Mouse (Mus musculus) hindbrain, postnatal 0 days (tissue): ENCODE results near the gene 1700067K01Rik. TPM values are rescaled to one million over a fixed set of nuclear protein-coding genes. Genes with fewer than 3 reads are reported as not detected.
A peak's percentile ranks its signal among the peaks of the same experiment; 100 is the strongest.
"Not testable (repeated sequence)": the region's sequence is repeated elsewhere in the genome, so short reads cannot be mapped to it uniquely, and the experiment has no call there.

ENCODE experiments used
- ATAC-seq: fragments of 200-750 bp; cut with Nextera tagmentation; 2 replicates; pipeline ENCODE4 v1.8.0; 2017; ENCODE audit warnings: mild to moderate bottlenecking, moderate TSS enrichment, moderate library complexity
- DNase-seq: peaks from one replicate; pipeline ENCODE4 v3.0.0-alpha.2; 2015; ENCODE audit warnings: low spot score
- H3K27ac ChIP-seq: fragments of 300-500 bp; sonication (generic); 2 replicates; pipeline ENCODE4 v1.5.1; 2014; ENCODE audit warnings: mild to moderate bottlenecking
- H3K27me3 ChIP-seq: fragments of 300-500 bp; sonication (generic); 2 replicates; pipeline ENCODE4 v1.6.1; 2014; ENCODE audit warnings: low read length, mixed read lengths; ENCODE audit not compliant: insufficient read depth
- H3K36me3 ChIP-seq: fragments of 300-500 bp; sonication (generic); 2 replicates; pipeline ENCODE4 v1.6.1; 2014; ENCODE audit warnings: low read length, mixed read lengths; ENCODE audit not compliant: insufficient read depth
- H3K4me1 ChIP-seq: fragments of 300-500 bp; sonication (generic); 2 replicates; pipeline ENCODE4 v1.6.1; 2014; ENCODE audit warnings: antibody characterized with exemption, low read length, mixed read lengths; ENCODE audit not compliant: insufficient read depth
- H3K4me2 ChIP-seq: fragments of 300-500 bp; sonication (generic); 2 replicates; pipeline ENCODE4 v1.6.1; 2014; ENCODE audit warnings: low read depth, mild to moderate bottlenecking, low read length, moderate library complexity, mixed read lengths
- H3K4me3 ChIP-seq: fragments of 300-500 bp; sonication (generic); 2 replicates; pipeline ENCODE4 v1.5.1; 2014; ENCODE audit warnings: low read length
- H3K9ac ChIP-seq: fragments of 300-500 bp; sonication (generic); replicated peaks from 2 replicates; pipeline ENCODE4 v1.6.1; 2014; ENCODE audit warnings: mild to moderate bottlenecking, low read length, moderate library complexity, mixed read lengths
- H3K9me3 ChIP-seq: fragments of 300-500 bp; sonication (generic); 2 replicates; pipeline ENCODE4 v1.6.1; 2016; ENCODE audit warnings: low read length, mixed read lengths
- CTCF ChIP-seq: IDR thresholded peaks from 2 replicates; pipeline ENCODE4 v1.5.1; 2016; ENCODE audit warnings: antibody characterized with exemption, control low read depth, low read depth
- WGBS: fragments of 180-500 bp; shearing (Covaris S2); extraction: QIAGEN DNeasy Blood & Tissue Kit; methylation state at CpG from one replicate; pipeline ENCODE4 v1.1.7; 2014; 5-methylcytosine and 5-hydroxymethylcytosine counted together
- polyA plus RNA-seq: library from polyadenylated mRNA; unstranded; fragments of >200 nt; fragmentation: Nextera tagmentation; extraction: Ambion mirVana; gene quantifications from 2 replicates; pipeline ENCODE4 v1.2.1, GENCODE M21; 2015
- total RNA-seq: library from RNA; depleted of rRNA; stranded (reverse); fragments of >200 nt; gene quantifications from 2 replicates; pipeline ENCODE4 v1.2.3, GENCODE M21; 2014

Gene 1700067K01Rik
- total and polyA plus RNA-seq, 2 experiments from 2014 or later, result 0.51 TPM; not detected in 1

DNA sequence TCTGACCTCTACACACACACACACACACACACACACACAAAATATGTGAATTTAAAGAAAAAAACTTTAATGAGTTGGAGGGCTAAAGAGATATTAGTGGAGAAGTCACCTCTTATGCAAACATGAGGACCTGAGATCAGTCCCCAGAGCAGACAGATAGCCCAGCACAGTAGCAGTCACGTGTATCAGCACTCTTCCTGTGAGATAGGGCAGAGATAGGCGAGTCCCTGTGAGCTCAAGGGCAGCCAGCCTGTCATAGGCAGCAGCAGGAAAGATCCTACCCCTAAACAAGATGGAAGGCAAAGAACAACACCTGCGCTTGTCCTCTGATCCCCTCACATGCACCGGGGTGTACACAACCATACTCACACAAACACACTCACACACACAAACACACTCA, 18.9 kb upstream of the 1700067K01Rik start:
- TF ChIP-seq CTCF, result no peak
- Histone ChIP-seq H3K4me1 (peaks cover 3% of the 10 kb centered on the region; the same call in 1 of the 2 replicates), H3K27ac (no peak overlapping the region), H3K4me2 (no peak overlapping the region), H3K9me3 (no peaks in the 10 kb centered on the region), H3K9ac (no peak overlapping the region), H3K36me3 (peaks cover 51% of the 10 kb centered on the region), H3K4me3 (no peak overlapping the region), H3K27me3 (no peaks in the 10 kb centered on the region)
- DNase-seq (no peak), ATAC-seq (no peak)
- WGBS, result 90% methylated on average over 4 of the region's 4 CpGs

DNA sequence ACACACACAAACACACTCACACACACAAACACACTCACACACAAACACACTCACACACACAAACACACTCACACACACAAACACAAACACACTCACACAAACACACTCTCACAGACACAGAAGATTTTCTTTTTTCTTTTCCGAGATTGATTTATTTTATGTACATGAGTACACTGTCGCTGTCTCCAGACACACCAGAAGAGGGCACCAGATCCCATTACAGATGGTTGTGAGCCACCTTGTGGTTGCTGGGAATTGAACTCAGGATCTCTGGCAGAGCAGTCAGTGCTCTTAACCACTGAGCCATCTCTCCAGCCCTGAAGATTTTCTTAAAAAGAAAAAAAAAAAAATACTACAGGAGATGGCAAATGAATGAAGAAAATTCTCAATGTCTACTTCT, 18.1 kb upstream of the 1700067K01Rik start:
- H3K4me2 ChIP-seq, H3K4me3 ChIP-seq, H3K27ac ChIP-seq, H3K9ac ChIP-seq, ATAC-seq, H3K27me3 ChIP-seq, H3K4me1 ChIP-seq, DNase-seq, H3K9me3 ChIP-seq: not testable (repeated sequence)
- H3K36me3 ChIP-seq, result peaks cover 57% of the 10 kb centered on the region
- WGBS, result 95% methylated on average over 2 of the region's 2 CpGs
- TF ChIP-seq CTCF, result peak; percentile 36

DNA sequence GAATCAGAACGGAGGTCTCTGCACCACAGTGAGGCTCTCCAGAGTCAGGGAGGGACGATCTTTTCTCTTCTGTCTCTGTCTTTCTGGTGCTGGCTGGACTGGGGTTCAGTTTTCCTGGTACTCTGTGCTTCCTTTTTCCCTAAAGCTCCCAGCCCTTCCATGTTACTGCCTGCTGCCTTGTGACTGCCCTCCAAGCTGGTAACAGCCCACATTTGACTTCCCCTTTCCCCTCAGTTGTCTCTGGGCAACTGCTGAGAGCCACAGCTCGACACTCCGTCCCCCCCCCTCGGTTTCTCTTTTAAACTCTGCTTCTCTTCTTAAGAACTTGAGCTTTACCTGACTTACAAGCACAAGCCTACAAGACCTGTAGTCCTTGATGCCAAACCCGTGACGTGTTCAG, 12.1 kb upstream of the 1700067K01Rik start:
- no peak for DNase-seq
- Histone ChIP-seq H3K4me1 (no peaks in the 10 kb centered on the region), H3K4me2 (no peak overlapping the region), H3K27me3 (no peaks in the 10 kb centered on the region), H3K36me3 (peaks cover 63% of the 10 kb centered on the region), H3K27ac (no peak overlapping the region), H3K4me3 (no peak overlapping the region), H3K9ac (no peak overlapping the region), H3K9me3 (no peaks in the 10 kb centered on the region)
- WGBS, result 93% methylated on average over 7 of the region's 7 CpGs
- no peak for ATAC-seq
- TF ChIP-seq CTCF, result no peak

DNA sequence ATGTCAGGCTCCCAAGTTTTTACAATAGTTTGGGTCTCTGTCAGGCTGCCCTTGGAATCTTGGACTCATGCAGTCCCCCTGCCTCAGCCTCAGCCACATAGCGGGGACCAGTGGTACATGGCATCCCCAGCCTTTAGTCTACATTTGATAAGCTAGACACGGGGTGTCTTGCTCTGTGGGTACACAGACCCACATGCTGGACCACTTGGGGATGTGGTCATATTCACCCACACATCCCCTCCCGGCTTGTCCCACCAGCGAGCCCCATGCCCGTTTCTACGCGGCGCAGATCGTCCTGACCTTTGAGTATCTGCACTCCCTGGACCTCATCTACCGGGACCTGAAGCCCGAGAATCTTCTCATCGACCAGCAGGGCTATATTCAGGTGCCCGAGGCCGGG, 11.1 kb upstream of the 1700067K01Rik start:
- H3K9me3 ChIP-seq, result no peaks in the 10 kb centered on the region
- no peak for ATAC-seq
- H3K9ac ChIP-seq, result no peak overlapping the region
- H3K4me1 ChIP-seq, result no peaks in the 10 kb centered on the region
- 93% methylated on average over 14 of the region's 14 CpGs for WGBS
- H3K27me3 ChIP-seq, result no peaks in the 10 kb centered on the region
- no peak for DNase-seq
- TF ChIP-seq CTCF, result no peak
- peaks cover 59% of the 10 kb centered on the region for H3K36me3 ChIP-seq
- H3K4me3 ChIP-seq, result no peak overlapping the region
- H3K4me2 ChIP-seq, result no peak overlapping the region
- H3K27ac ChIP-seq, result no peak overlapping the region

DNA sequence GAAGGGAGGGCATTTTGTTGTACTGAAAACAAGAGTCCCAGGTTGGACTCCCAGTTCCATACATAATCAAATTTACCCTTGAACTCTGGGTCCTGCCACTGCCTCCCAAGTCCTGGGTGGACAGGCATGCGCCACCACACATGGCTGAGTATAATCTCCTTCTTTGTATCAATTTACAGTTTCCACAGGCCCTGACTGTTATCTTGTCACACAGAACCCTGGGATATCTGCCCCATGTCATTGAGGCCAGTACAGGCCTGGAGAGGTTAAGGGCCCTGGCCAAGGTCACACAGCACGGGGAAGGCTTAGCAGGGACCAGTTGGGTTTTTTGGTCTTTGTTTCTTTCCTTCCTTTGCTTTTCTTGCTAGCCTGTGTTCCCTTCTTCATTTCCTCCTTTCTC, 8.8 kb upstream of the 1700067K01Rik start:
- no peak for ATAC-seq
- Histone ChIP-seq H3K9me3 (no peaks in the 10 kb centered on the region), H3K27ac (no peak overlapping the region), H3K4me3 (no peak overlapping the region), H3K27me3 (no peaks in the 10 kb centered on the region), H3K4me1 (no peaks in the 10 kb centered on the region), H3K36me3 (peaks cover 43% of the 10 kb centered on the region), H3K9ac (no peak overlapping the region), H3K4me2 (no peak overlapping the region)
- DNase-seq, result no peak
- 88% methylated on average over 2 of the region's 2 CpGs for WGBS
- TF ChIP-seq CTCF, result no peak

DNA sequence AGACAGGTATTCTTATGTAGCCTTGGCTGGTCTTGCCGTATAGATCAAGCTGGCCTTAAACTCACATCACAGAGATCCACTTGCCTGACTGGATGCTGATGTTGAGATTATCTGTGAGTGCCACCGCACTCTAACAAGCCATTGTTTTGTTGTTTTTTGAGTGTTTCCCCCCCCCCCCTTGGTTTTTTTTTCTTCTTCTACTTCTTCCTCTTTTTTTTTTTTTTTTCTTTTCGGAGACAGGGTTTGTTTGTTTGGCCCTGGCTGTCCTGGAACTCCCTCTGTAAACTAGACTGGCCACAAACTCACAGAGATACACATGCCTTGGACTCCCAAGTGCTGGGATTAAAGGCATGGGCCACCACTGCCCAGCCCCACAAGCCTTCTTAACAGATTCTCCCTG, 7.3 kb upstream of the 1700067K01Rik start:
- no peak overlapping the region for H3K27ac ChIP-seq
- ATAC-seq, result no peak
- no peak overlapping the region for H3K9ac ChIP-seq
- no peak for TF ChIP-seq CTCF
- 0 out of 2 replicates have a peak, but pooled peaks cover 2% of the 10 kb centered on the region for H3K4me1 ChIP-seq
- no peaks in the 10 kb centered on the region for H3K27me3 ChIP-seq
- H3K9me3 ChIP-seq, result no peaks in the 10 kb centered on the region
- H3K4me2 ChIP-seq, result no peak overlapping the region
- H3K4me3 ChIP-seq, result no peak overlapping the region
- peaks cover 33% of the 10 kb centered on the region for H3K36me3 ChIP-seq
- DNase-seq, result no peak
- WGBS, result 88% methylated on average over 3 of the region's 3 CpGs

DNA sequence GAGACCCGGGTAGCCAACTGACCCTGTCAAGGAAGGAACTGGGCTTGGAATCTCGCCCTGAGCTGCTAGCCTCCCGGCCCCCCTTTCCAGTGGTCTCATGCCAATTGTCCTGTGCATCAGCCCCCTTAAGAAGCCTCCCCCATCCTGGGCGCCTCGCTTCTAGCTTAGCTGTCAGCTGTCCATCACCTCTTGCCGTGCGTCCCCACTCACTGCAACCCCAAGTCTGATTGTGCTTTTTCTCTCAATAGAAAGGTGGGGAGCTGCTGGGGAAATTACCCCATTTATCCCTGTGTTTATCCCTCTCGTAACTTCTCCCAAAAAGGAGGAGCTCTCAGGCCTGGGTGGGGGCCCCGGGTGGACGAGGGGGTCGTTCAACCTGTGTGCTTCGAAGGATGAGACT, 5.3 kb upstream of the 1700067K01Rik start:
- DNase-seq (no peak), ATAC-seq (no peak)
- Histone ChIP-seq H3K27ac (0 out of 2 replicates have a peak overlapping the region, but pooled peaks have one; percentile 91), H3K36me3 (peaks cover 21% of the 10 kb centered on the region), H3K4me3 (peak overlapping the region; percentile 77; the same call in 1 of the 2 replicates), H3K4me2 (peak overlapping the region; percentile 81), H3K4me1 (0 out of 2 replicates have a peak, but pooled peaks cover 4% of the 10 kb centered on the region), H3K27me3 (no peaks in the 10 kb centered on the region), H3K9ac (no peak overlapping the region), H3K9me3 (no peaks in the 10 kb centered on the region)
- WGBS, result 14% methylated on average over 12 of the region's 12 CpGs
- no peak for TF ChIP-seq CTCF
